Mouse (Mus musculus) cerebellum, postnatal 4 days (tissue): ENCODE data around the gene Lrrc3c.

Source experiments
- DNase-seq, 2 experiments: peaks; one replicate each; pipeline ENCODE4 v3.0.0; 2022; ENCODE audit warnings: low spot score in 2 of 2, mixed read lengths in 1 of 2

Lrrc3c gene

GRCm38 (mm10) chr11:98597991-98598390 is at the start of gene Lrrc3c:
TSS of gene Lrrc3c (plus strand) at chr11:98598291.
- DNase-seq: no peak

GRCm38 (mm10) chr11:98549363-98549762 is 48.7 kb upstream of the Lrrc3c start:
- DNase-seq: no peak

GRCm38 (mm10) chr11:98550311-98550974 is 47.6 kb upstream of the Lrrc3c start:
- no peak for DNase-seq

- peak; percentile 69 to 84 for DNase-seq
Measured at GRCm38 (mm10) chr11:98550975-98551828, 46.9 kb upstream of the Lrrc3c start, which contains the start of gene Zpbp2. TSS of gene Zpbp2 (plus strand) at chr11:98551097.

- DNase-seq: no peak
Measured at GRCm38 (mm10) chr11:98553966-98554365, 44.1 kb upstream of the Lrrc3c start.

- DNase-seq: no peak
Measured at GRCm38 (mm10) chr11:98555124-98555700, 42.9 kb upstream of the Lrrc3c start.

- no peak for DNase-seq
Measured at GRCm38 (mm10) chr11:98560942-98561341, 37.1 kb upstream of the Lrrc3c start.

GRCm38 (mm10) chr11:98563025-98563424 is 35.1 kb upstream of the Lrrc3c start:
- no peak for DNase-seq

- no peak for DNase-seq
Measured at GRCm38 (mm10) chr11:98563921-98564414, 34.1 kb upstream of the Lrrc3c start.

GRCm38 (mm10) chr11:98568326-98568725 is 29.8 kb upstream of the Lrrc3c start:
- no peak for DNase-seq

- no peak for DNase-seq
Measured at GRCm38 (mm10) chr11:98569461-98569860, 28.6 kb upstream of the Lrrc3c start.

- DNase-seq: no peak
Measured at GRCm38 (mm10) chr11:98577776-98578175, 20.3 kb upstream of the Lrrc3c start.

GRCm38 (mm10) chr11:98580301-98581121 is 17.6 kb upstream of the Lrrc3c start:
- DNase-seq: no peak

GRCm38 (mm10) chr11:98581286-98582029 is 16.6 kb upstream of the Lrrc3c start:
- DNase-seq: no peak

GRCm38 (mm10) chr11:98582030-98582388 is 16.1 kb upstream of the Lrrc3c start:
- DNase-seq: no peak

GRCm38 (mm10) chr11:98582551-98583264 is 15.4 kb upstream of the Lrrc3c start:
- DNase-seq: no peak

GRCm38 (mm10) chr11:98583265-98583552 is 14.9 kb upstream of the Lrrc3c start:
- no peak for DNase-seq

- no peak for DNase-seq
Measured at GRCm38 (mm10) chr11:98583571-98583970, 14.5 kb upstream of the Lrrc3c start.

GRCm38 (mm10) chr11:98584146-98584545 is 13.9 kb upstream of the Lrrc3c start:
- DNase-seq: no peak

- DNase-seq: no peak
Measured at GRCm38 (mm10) chr11:98584629-98585177, 13.4 kb upstream of the Lrrc3c start.
